Mouse (Mus musculus) olfactory bulb, adult 2 months (tissue): ENCODE measurements around the gene Fancc.

Source experiments
- CTCF ChIP-seq: fragments of 200-500 bp; IDR thresholded peaks from 2 replicates; pipeline ENCODE4 v1.5.1; 2012; ENCODE audit warnings: low read depth, mild to moderate bottlenecking, low read length, moderate library complexity; ENCODE audit not compliant: insufficient read depth
- POLR2A ChIP-seq: fragments of 200-500 bp; IDR thresholded peaks from 2 replicates; pipeline ENCODE4 v1.6.1; 2012; ENCODE audit warnings: mild to moderate bottlenecking, low read depth, low read length, moderate library complexity; ENCODE audit not compliant: insufficient read depth

- TF ChIP-seq POLR2A, result no peak
- TF ChIP-seq CTCF, result no peak
Measured at GRCm38 (mm10) chr13:63270191-63270590, 226.9 kb downstream of the Fancc start.
